Mouse (Mus musculus): ENCODE data around the gene Elk3. TPM values are rescaled to one million over a fixed set of nuclear protein-coding genes. Genes with fewer than 3 reads are reported as not detected.

Elk3 gene
- polyA plus RNA-seq, 1 experiment from 2014 or later = 4.2 TPM

DNA sequence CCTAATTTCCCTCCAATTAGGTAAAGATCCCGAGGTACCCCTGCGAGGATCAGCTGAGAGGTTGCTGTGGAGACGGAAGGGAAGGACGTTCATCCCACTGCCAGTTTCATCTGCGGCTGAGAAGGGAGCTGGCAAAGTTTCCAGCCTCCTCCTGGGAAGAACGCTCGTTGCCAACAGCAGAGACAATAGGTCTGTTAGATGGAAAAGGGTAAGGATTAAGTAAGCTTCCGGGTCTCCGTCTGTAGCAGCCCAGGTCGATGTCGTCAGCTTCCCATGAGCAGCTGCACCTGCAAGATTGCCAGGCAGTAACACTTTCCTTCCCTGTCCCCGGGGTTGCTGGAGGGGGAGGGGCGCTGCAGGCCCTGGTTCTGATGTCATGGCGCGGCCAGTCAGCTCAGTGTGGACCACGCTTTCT, 34.6 kb downstream of the Elk3 start:
- WGBS (ENCODE audit: insufficient replicate concordance) = 41% methylated on average over 16 of the region's 16 CpGs
- H3K27me3 ChIP-seq = no peaks in the 10 kb centered on the region
- H3K4me1 ChIP-seq (replicated peaks) = peaks cover 11% of the 10 kb centered on the region
- no peaks in the 10 kb centered on the region for H3K36me3 ChIP-seq
- H3K4me2 ChIP-seq = peak overlapping the region; percentile 47
- H3K9me3 ChIP-seq (replicated peaks) = no peaks in the 10 kb centered on the region
- H3K4me3 ChIP-seq (replicated peaks) = no peak overlapping the region
- ATAC-seq (ENCODE audit: low read depth) = no peak
- no peak overlapping the region for H3K27ac ChIP-seq
- 0 out of 2 replicates have a peak overlapping the region, but pooled peaks have one; percentile 26 for H3K9ac ChIP-seq
- DNase-seq = no peak

DNA sequence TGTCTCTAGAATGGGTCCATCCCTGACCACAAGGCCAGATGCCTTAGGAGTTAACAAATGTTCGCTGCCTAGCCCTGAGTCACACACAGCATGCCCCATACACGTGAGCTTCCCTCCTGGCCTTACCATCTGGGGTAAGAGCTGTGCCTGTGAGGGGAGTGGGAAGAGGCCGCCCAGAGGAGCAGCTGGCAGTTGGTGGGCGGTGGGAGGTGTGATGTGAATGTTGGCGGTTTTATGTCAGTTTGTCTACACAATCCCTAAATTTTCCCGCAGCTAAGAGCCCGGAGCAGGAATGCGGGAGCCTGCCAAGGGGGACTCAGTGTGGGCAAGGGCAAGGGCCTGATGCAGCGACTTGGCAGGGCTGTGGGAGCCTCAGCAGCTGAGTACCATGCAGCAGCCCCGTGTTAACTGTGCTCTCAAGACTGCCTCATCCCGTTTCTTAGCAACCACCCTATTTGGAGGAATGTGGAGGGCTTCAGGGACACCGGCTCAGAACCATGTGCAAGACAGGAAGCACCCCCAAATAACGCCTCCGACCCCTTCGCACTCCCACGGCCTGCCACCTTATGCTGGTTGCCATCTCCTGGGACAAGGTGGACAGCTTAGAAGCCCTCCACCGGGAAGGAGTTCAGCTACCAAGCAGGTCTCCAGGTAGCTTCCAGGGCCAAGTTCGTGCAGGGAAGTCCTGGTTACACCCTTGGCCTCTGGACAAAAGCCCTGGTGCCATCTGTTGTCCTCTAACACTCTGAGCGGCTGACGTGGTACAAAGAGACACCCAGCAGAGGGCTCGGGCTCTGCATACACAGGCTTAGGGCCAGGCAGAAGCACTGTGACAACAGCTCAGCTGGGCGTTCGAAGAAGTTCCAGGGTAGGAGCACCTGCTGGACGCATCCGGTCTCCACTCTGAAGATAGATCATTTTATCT, 35.5 kb downstream of the Elk3 start:
- H3K27me3 ChIP-seq = no peaks in the 10 kb centered on the region
- no peak overlapping the region for H3K4me2 ChIP-seq
- no peaks in the 10 kb centered on the region for H3K36me3 ChIP-seq
- H3K9me3 ChIP-seq (replicated peaks) = no peaks in the 10 kb centered on the region
- no peak overlapping the region for H3K4me3 ChIP-seq (replicated peaks)
- H3K9ac ChIP-seq = no peak overlapping the region
- WGBS (ENCODE audit: insufficient replicate concordance) = 66% methylated on average over 25 of the region's 25 CpGs
- H3K4me1 ChIP-seq (replicated peaks) = peaks cover 11% of the 10 kb centered on the region
- ATAC-seq (ENCODE audit: low read depth) (no peak), DNase-seq (no peak)
- H3K27ac ChIP-seq = no peak overlapping the region

DNA sequence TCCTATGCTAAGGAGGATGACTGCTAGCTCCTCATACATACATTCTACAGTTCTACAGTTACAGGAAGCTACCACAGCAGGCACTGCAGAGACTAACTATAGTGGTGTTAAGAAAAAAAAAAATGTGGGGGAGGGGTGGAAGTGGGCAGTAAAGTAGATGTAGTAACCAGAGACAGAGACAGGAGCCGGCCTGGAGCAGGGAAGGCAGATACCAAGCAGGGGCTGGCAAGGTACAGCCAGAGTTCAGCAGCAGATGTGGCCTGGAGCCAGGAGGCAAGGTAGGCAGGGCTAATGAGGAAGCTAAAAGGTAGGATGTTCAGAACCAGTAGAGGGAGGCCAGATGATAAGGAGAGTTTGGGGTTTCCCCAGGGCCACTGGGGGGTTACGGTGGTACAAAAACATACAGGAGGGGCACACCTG, 36.6 kb downstream of the Elk3 start:
- H3K27me3 ChIP-seq = no peaks in the 10 kb centered on the region
- H3K36me3 ChIP-seq = no peaks in the 10 kb centered on the region
- no peak overlapping the region for H3K4me3 ChIP-seq (replicated peaks)
- peaks cover 11% of the 10 kb centered on the region for H3K4me1 ChIP-seq (replicated peaks)
- no peaks in the 10 kb centered on the region for H3K9me3 ChIP-seq (replicated peaks)
- ATAC-seq (ENCODE audit: low read depth) (no peak), DNase-seq (no peak)
- H3K4me2 ChIP-seq = no peak overlapping the region
- H3K9ac ChIP-seq = no peak overlapping the region
- 38% methylated on average over 2 of the region's 2 CpGs for WGBS (ENCODE audit: insufficient replicate concordance)
- no peak overlapping the region for H3K27ac ChIP-seq

DNA sequence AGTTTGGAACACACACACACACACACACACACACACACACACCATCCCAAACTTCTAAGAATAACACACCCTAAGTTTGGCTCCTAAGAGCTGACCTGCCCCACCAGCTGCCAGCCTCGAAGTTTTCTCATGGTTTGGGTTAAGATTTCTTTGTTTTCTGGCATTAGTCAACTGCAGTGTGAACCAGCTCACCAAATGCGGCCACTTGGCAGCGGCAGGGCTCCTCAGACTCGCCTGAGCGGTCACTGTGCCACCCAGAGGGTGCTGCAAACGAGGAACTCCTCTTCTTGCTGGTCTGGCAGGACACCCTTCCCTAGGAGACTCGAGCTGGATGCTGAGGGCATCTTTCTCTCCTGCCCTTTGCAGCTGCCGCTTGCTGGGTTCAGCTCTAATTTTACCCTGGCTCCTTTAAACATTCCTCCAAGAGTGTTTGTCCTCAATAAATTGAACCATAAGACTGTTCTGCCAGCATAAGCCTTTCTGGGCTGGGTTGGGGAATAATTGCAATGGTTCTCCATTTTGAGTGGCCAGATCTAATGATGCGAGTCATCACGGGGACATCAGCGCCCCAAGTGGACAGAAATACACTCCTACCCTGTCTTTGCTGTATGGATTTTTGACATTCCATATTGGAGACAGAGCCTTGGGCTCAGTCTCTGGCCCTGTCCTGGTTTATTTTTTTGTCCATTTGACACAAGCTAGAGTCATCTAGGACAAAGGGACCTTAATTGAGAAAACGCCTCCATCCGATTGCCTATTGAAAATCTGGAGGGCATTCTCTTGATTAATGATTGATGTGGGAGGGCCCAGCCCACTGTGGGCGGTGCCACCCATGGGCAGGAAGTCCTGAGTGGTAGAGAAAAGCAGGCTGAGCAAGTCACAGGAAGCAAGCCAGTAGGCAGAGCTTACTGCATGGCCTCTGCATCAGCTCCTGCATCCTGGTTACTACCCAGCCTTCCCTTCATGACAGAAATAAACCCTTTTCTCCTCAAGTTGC, 37.7 kb downstream of the Elk3 start:
- WGBS (ENCODE audit: insufficient replicate concordance) = 60% methylated on average over 14 of the region's 14 CpGs
- Histone ChIP-seq H3K36me3 (no peaks in the 10 kb centered on the region), H3K27me3 (no peaks in the 10 kb centered on the region), H3K9ac (no peak overlapping the region), H3K4me3 (replicated peaks) (no peak overlapping the region), H3K4me2 (no peak overlapping the region), H3K9me3 (replicated peaks) (no peaks in the 10 kb centered on the region), H3K4me1 (replicated peaks) (peaks cover 11% of the 10 kb centered on the region), H3K27ac (no peak overlapping the region)
- DNase-seq (no peak), ATAC-seq (ENCODE audit: low read depth) (no peak)

GRCm38 (mm10) chr10:93271831-93272230, 39.1 kb downstream of the Elk3 start:
- ATAC-seq (ENCODE audit: low read depth) = no peak
- Histone ChIP-seq H3K27ac (no peak overlapping the region), H3K4me2 (no peak overlapping the region)

DNA sequence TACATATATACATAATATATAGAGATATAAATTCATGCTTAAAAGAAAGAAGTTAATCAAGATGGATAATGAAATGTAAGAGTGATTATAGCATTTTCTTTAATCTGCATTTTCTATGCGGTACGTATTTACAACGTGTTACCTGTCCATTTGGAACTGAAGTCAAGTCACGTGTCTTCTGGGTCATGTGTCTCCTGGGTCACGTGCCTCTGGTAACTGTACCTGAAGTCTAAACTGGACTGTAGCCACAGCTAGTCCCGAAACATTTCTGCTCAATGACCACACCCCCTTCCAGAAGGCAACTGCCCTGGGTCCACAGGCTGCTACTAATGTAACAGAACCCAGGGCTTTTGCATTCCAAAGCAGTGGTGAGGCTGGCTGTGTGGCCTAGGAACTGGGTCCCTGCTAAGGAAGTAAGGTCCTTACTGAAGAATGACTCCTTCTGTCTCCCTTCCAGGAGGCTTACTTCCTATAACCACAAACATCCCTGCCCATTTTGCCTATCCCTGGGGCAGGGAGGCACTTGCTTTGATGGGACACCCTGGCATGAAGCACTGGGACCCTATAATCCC, 40.0 kb downstream of the Elk3 start:
- Histone ChIP-seq H3K9me3 (replicated peaks) (no peaks in the 10 kb centered on the region), H3K4me2 (no peak overlapping the region), H3K27me3 (no peaks in the 10 kb centered on the region), H3K9ac (no peak overlapping the region), H3K4me3 (replicated peaks) (no peak overlapping the region), H3K36me3 (no peaks in the 10 kb centered on the region), H3K4me1 (replicated peaks) (peaks cover 11% of the 10 kb centered on the region), H3K27ac (no peak overlapping the region)
- DNase-seq (no peak), ATAC-seq (ENCODE audit: low read depth) (no peak)
- 78% methylated on average over 6 of the region's 6 CpGs for WGBS (ENCODE audit: insufficient replicate concordance)

More at GRCm38 (mm10) chr10:93271831-93272230, 39.1 kb downstream of the Elk3 start:
- Histone ChIP-seq H3K36me3 (no peaks in the 10 kb centered on the region), H3K27me3 (no peaks in the 10 kb centered on the region), H3K4me1 (replicated peaks) (peaks cover 11% of the 10 kb centered on the region), H3K9me3 (replicated peaks) (no peaks in the 10 kb centered on the region), H3K9ac (no peak overlapping the region), H3K4me3 (replicated peaks) (no peak overlapping the region)
- DNase-seq = no peak
- 66% methylated on average over 7 of the region's 7 CpGs for WGBS (ENCODE audit: insufficient replicate concordance)

- DNase-seq = no peak
- 32% methylated on average over 4 of the region's 4 CpGs for WGBS (ENCODE audit: insufficient replicate concordance)
- Histone ChIP-seq H3K27ac (no peak overlapping the region), H3K9me3 (replicated peaks) (no peaks in the 10 kb centered on the region), H3K27me3 (no peaks in the 10 kb centered on the region), H3K4me1 (replicated peaks) (peaks cover 7% of the 10 kb centered on the region), H3K4me3 (replicated peaks) (no peak overlapping the region), H3K9ac (no peak overlapping the region), H3K4me2 (no peak overlapping the region), H3K36me3 (peaks cover 4% of the 10 kb centered on the region)
- ATAC-seq (ENCODE audit: low read depth) = no peak
Measured at GRCm38 (mm10) chr10:93269744-93270143, 41.2 kb downstream of the Elk3 start.

GRCm38 (mm10) chr10:93268339-93268738, 42.6 kb downstream of the Elk3 start:
- peaks cover under 1% of the 10 kb centered on the region; the same call in 1 of the 2 replicates for H3K4me1 ChIP-seq (replicated peaks)
- H3K9me3 ChIP-seq (replicated peaks) = no peaks in the 10 kb centered on the region
- DNase-seq (no peak), ATAC-seq (ENCODE audit: low read depth) (no peak)
- no peak overlapping the region for H3K4me3 ChIP-seq (replicated peaks)
- no peak overlapping the region for H3K9ac ChIP-seq
- no peak overlapping the region for H3K27ac ChIP-seq
- no peaks in the 10 kb centered on the region for H3K27me3 ChIP-seq
- no peak overlapping the region for H3K4me2 ChIP-seq
- WGBS (ENCODE audit: insufficient replicate concordance) = 66% methylated on average over 3 of the region's 3 CpGs
- H3K36me3 ChIP-seq = peaks cover 7% of the 10 kb centered on the region

GRCm38 (mm10) chr10:93267509-93267908, 43.4 kb downstream of the Elk3 start:
- no peak overlapping the region for H3K27ac ChIP-seq
- 74% methylated on average over 5 of the region's 5 CpGs for WGBS (ENCODE audit: insufficient replicate concordance)
- H3K27me3 ChIP-seq = no peaks in the 10 kb centered on the region
- no peak overlapping the region for H3K9ac ChIP-seq
- DNase-seq = no peak
- H3K4me1 ChIP-seq (replicated peaks) = peaks cover 4% of the 10 kb centered on the region
- ATAC-seq (ENCODE audit: low read depth) = no peak
- no peaks in the 10 kb centered on the region for H3K9me3 ChIP-seq (replicated peaks)
- no peak overlapping the region for H3K4me3 ChIP-seq (replicated peaks)
- H3K36me3 ChIP-seq = peaks cover 7% of the 10 kb centered on the region
- no peak overlapping the region for H3K4me2 ChIP-seq

- peaks cover 14% of the 10 kb centered on the region for H3K4me1 ChIP-seq (replicated peaks)
Measured at GRCm38 (mm10) chr10:93266521-93266920, 44.4 kb downstream of the Elk3 start.

DNA sequence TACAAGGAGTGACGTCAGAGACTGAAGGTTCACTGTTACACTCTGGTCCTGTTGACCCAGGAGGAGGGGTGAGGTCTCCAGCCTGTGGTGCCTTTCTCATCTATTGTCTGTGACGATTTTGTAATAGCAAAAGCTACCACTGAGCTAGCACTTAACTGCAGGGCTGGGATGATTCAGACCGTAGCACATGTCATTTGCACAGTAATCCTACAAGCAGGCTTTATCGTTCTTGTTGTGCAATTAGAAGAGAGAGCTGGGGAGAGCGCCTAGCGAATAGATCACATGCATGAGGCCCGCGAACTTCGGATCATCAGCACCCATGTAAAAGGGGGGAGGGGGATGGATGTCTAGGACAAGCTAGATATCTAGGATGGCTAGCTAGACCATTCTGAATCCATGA, 45.1 kb downstream of the Elk3 start:
- no peak overlapping the region for H3K4me2 ChIP-seq
- DNase-seq (no peak), ATAC-seq (ENCODE audit: low read depth) (no peak)
- 76% methylated on average over 9 of the region's 9 CpGs for WGBS (ENCODE audit: insufficient replicate concordance)
- no peak overlapping the region for H3K9ac ChIP-seq
- H3K27me3 ChIP-seq = no peaks in the 10 kb centered on the region
- H3K4me1 ChIP-seq (replicated peaks) = peaks cover 20% of the 10 kb centered on the region
- H3K36me3 ChIP-seq = peaks cover 7% of the 10 kb centered on the region
- H3K9me3 ChIP-seq (replicated peaks) = no peaks in the 10 kb centered on the region
- H3K27ac ChIP-seq = no peak overlapping the region
- no peak overlapping the region for H3K4me3 ChIP-seq (replicated peaks)

More at GRCm38 (mm10) chr10:93266521-93266920, 44.4 kb downstream of the Elk3 start:
- no peaks in the 10 kb centered on the region for H3K27me3 ChIP-seq
- H3K27ac ChIP-seq = no peak overlapping the region
- WGBS (ENCODE audit: insufficient replicate concordance) = 85% methylated on average over 7 of the region's 7 CpGs
- H3K9me3 ChIP-seq (replicated peaks) = no peaks in the 10 kb centered on the region
- DNase-seq = no peak
- no peak overlapping the region for H3K4me2 ChIP-seq
- H3K4me3 ChIP-seq (replicated peaks) = no peak overlapping the region
- ATAC-seq (ENCODE audit: low read depth) = no peak
- no peak overlapping the region for H3K9ac ChIP-seq
- H3K36me3 ChIP-seq = peaks cover 7% of the 10 kb centered on the region
